Mouse (Mus musculus) MEL (cell line): ENCODE measurements around the gene Fgf23. TPM values are rescaled to one million over a fixed set of nuclear protein-coding genes. Genes with fewer than 3 reads are reported as not detected.

Experiments used
- DNase-seq: peaks from one replicate; pipeline ENCODE4 v3.0.0; 2011; ENCODE audit warnings: low read depth, low spot score
- H3K27ac ChIP-seq: 2 replicates; pipeline ENCODE4 v1.5.1; 2012; ENCODE audit warnings: low read depth, mild to moderate bottlenecking, control low read depth, low read length, moderate library complexity; ENCODE audit not compliant: control insufficient read depth
- H3K27me3 ChIP-seq, 2 experiments: fragments of 150-350 bp in 1 of 2; sonication (generic) in 1 of 2; 2 replicates each; pipeline ENCODE4 v1.6.1; 2012; ENCODE audit warnings: low read length in 2 of 2, mild to moderate bottlenecking in 2 of 2, improper control_type of control experiment in 1 of 2, moderate library complexity in 1 of 2; ENCODE audit not compliant: insufficient read depth in 2 of 2, control insufficient read depth in 1 of 2
- H3K36me3 ChIP-seq, 2 experiments: 2 replicates each; pipeline ENCODE4 v1.6.1; 2012 to 2014; ENCODE audit warnings: low read length in 2 of 2, improper control_type of control experiment in 1 of 2, inconsistent platforms in 1 of 2, mild to moderate bottlenecking in 1 of 2; ENCODE audit not compliant: insufficient read depth in 2 of 2, control insufficient read depth in 1 of 2
- H3K4me1 ChIP-seq, 2 experiments: fragments of 150-350 bp in 1 of 2; sonication (generic) in 1 of 2; 2 replicates each; pipeline ENCODE4 v1.6.1; 2012; ENCODE audit warnings: low read length in 2 of 2, improper control_type of control experiment in 1 of 2, mild to moderate bottlenecking in 1 of 2; ENCODE audit not compliant: insufficient read depth in 2 of 2, control insufficient read depth in 1 of 2
- H3K4me3 ChIP-seq, 2 experiments: fragments of 150-350 bp in 1 of 2; sonication (generic) in 1 of 2; 2 replicates each; pipeline ENCODE4 v1.5.1; 2012; ENCODE audit warnings: low read depth in 2 of 2, low read length in 2 of 2, mild to moderate bottlenecking in 2 of 2, moderate library complexity in 2 of 2, control low read depth in 1 of 2, improper control_type of control experiment in 1 of 2; ENCODE audit not compliant: control insufficient read depth in 1 of 2, insufficient read depth in 1 of 2
- H3K79me2 ChIP-seq: 2 replicates; pipeline ENCODE4 v1.6.1; 2012; ENCODE audit warnings: mild to moderate bottlenecking, low read length, moderate library complexity; ENCODE audit not compliant: control insufficient read depth, poor library complexity, insufficient read depth
- H3K9ac ChIP-seq: 2 replicates; pipeline ENCODE4 v1.6.1; 2012; ENCODE audit warnings: low read depth, mild to moderate bottlenecking, control low read depth, low read length, moderate library complexity; ENCODE audit not compliant: control insufficient read depth, poor library complexity, severe bottlenecking
- H3K9me3 ChIP-seq: fragments of 150-350 bp; sonication (generic); replicated peaks from 2 replicates; pipeline ENCODE4 v1.6.1; 2012; ENCODE audit warnings: mild to moderate bottlenecking, low read length, improper control_type of control experiment, moderate library complexity; ENCODE audit not compliant: insufficient read depth
- BHLHE40 ChIP-seq: IDR thresholded peaks from 2 replicates; pipeline ENCODE4 v1.6.1; 2012; ENCODE audit warnings: low read depth, mild to moderate bottlenecking, inconsistent platforms, low read length, improper control_type of control experiment, borderline replicate concordance
- E2F4 ChIP-seq: IDR thresholded peaks from 2 replicates; pipeline ENCODE4 v1.6.1; 2011; ENCODE audit warnings: low read depth, low read length, improper control_type of control experiment, borderline replicate concordance
- ELF1 ChIP-seq: IDR thresholded peaks from 2 replicates; pipeline ENCODE4 v1.6.1; 2014; ENCODE audit warnings: low read depth, mild to moderate bottlenecking, inconsistent platforms, low read length, improper control_type of control experiment, moderate library complexity
- EP300 ChIP-seq, 2 experiments: IDR thresholded peaks; 2 replicates each; pipeline ENCODE4 v1.6.1; 2011; ENCODE audit warnings: improper control_type of control experiment in 2 of 2, low read length in 2 of 2, low read depth in 1 of 2, mild to moderate bottlenecking in 1 of 2
- GATA1 ChIP-seq: IDR thresholded peaks from 2 replicates; pipeline ENCODE4 v1.6.1; 2011; ENCODE audit warnings: low read depth, low read length, improper control_type of control experiment
- HCFC1 ChIP-seq: IDR thresholded peaks from 2 replicates; pipeline ENCODE4 v1.6.1; 2012; ENCODE audit warnings: low read depth, mild to moderate bottlenecking, inconsistent platforms, low read length, improper control_type of control experiment, moderate library complexity
- JUND ChIP-seq: IDR thresholded peaks from 2 replicates; pipeline ENCODE4 v1.6.1; 2011; ENCODE audit warnings: low read depth, mild to moderate bottlenecking, improper control_type of control experiment, low read length
- KAT2A ChIP-seq: conservative IDR thresholded peaks from 2 replicates; pipeline ENCODE4 v1.6.1; 2012; ENCODE audit warnings: low read depth, low read length, improper control_type of control experiment, inconsistent platforms
- MAFK ChIP-seq: IDR thresholded peaks from 2 replicates; pipeline ENCODE4 v1.6.1; 2011; ENCODE audit warnings: low read depth, mild to moderate bottlenecking, low read length, improper control_type of control experiment, borderline replicate concordance
- MEF2A ChIP-seq: IDR thresholded peaks from 2 replicates; pipeline ENCODE4 v1.6.1; 2014; ENCODE audit warnings: low read depth, mild to moderate bottlenecking, inconsistent platforms, low read length, improper control_type of control experiment; ENCODE audit not compliant: poor library complexity, insufficient replicate concordance, severe bottlenecking; ENCODE audit errors: extremely low read depth
- MXI1 ChIP-seq: IDR thresholded peaks from 2 replicates; pipeline ENCODE4 v1.6.1; 2011; ENCODE audit warnings: mild to moderate bottlenecking, low read depth, low read length, improper control_type of control experiment
- MYC ChIP-seq: IDR thresholded peaks from 2 replicates; pipeline ENCODE4 v1.6.1; 2011; ENCODE audit warnings: low read depth, mild to moderate bottlenecking, low read length, improper control_type of control experiment, moderate library complexity
- POLR2A ChIP-seq, 2 experiments: IDR thresholded peaks; 2 replicates each; pipeline ENCODE4 v1.6.1; 2011 to 2012; ENCODE audit warnings: low read length in 2 of 2, mild to moderate bottlenecking in 2 of 2, control low read depth in 1 of 2, improper control_type of control experiment in 1 of 2, low read depth in 1 of 2, moderate library complexity in 1 of 2; ENCODE audit not compliant: control insufficient read depth in 1 of 2, insufficient read depth in 1 of 2, poor library complexity in 1 of 2
- POLR2AphosphoS2 ChIP-seq: IDR thresholded peaks from 2 replicates; pipeline ENCODE4 v1.6.1; 2011; ENCODE audit warnings: low read length, improper control_type of control experiment
- RCOR1 ChIP-seq: IDR thresholded peaks from 2 replicates; pipeline ENCODE4 v1.6.1; 2012; ENCODE audit warnings: low read depth, mild to moderate bottlenecking, inconsistent platforms, low read length, improper control_type of control experiment
- SMC3 ChIP-seq: IDR thresholded peaks from 2 replicates; pipeline ENCODE4 v1.6.1; 2011; ENCODE audit warnings: low read depth, low read length, improper control_type of control experiment
- TBP ChIP-seq: IDR thresholded peaks from 2 replicates; pipeline ENCODE4 v1.8.0; 2011; ENCODE audit warnings: low read depth, low read length, improper control_type of control experiment
- TCF12 ChIP-seq: IDR thresholded peaks from 2 replicates; pipeline ENCODE4 v1.6.1; 2014; ENCODE audit warnings: low read depth, mild to moderate bottlenecking, inconsistent platforms, low read length, improper control_type of control experiment, moderate library complexity
- UBTF ChIP-seq: IDR thresholded peaks from 2 replicates; pipeline ENCODE4 v1.6.1; 2012; ENCODE audit warnings: low read depth, mild to moderate bottlenecking, inconsistent platforms, low read length, improper control_type of control experiment, moderate library complexity, borderline replicate concordance; ENCODE audit not compliant: insufficient read depth
- USF2 ChIP-seq, 2 experiments: IDR thresholded peaks; 2 replicates each; pipeline ENCODE4 v1.6.1; 2011 to 2012; ENCODE audit warnings: improper control_type of control experiment in 2 of 2, low read length in 2 of 2, borderline replicate concordance in 1 of 2, inconsistent platforms in 1 of 2, low read depth in 1 of 2, mild to moderate bottlenecking in 1 of 2; ENCODE audit not compliant: insufficient read depth in 1 of 2
- ZC3H11A ChIP-seq: IDR thresholded peaks from 2 replicates; pipeline ENCODE4 v1.6.1; 2012; ENCODE audit warnings: low read depth, mild to moderate bottlenecking, inconsistent platforms, low read length, improper control_type of control experiment
- ZMIZ1 ChIP-seq: IDR thresholded peaks from 2 replicates; pipeline ENCODE4 v1.6.1; 2012; ENCODE audit warnings: low read depth, mild to moderate bottlenecking, inconsistent platforms, low read length, improper control_type of control experiment, moderate library complexity
- polyA plus RNA-seq, 2 experiments: library from polyadenylated mRNA; stranded (reverse) in 1 of 2; unstranded in 1 of 2; fragments of >175 nt in 1 of 2; fragments of >200 nt in 1 of 2; gene quantifications; 2 replicates each; pipeline versions ENCODE4 v1.2.1 to v1.2.4; 2012; ENCODE audit warnings: low replicate concordance in 2 of 2, low read depth in 1 of 2; ENCODE audit not compliant: insufficient read length in 2 of 2, insufficient read depth in 1 of 2, missing spikeins in 1 of 2
- total RNA-seq: library from RNA; depleted of rRNA; stranded (reverse); fragments of 300-350 nt; gene quantifications from 2 replicates; pipeline ENCODE4 v1.2.3, GENCODE M21; 2012

Gene Fgf23
- total and polyA plus RNA-seq, 3 experiments, result not detected

DNA sequence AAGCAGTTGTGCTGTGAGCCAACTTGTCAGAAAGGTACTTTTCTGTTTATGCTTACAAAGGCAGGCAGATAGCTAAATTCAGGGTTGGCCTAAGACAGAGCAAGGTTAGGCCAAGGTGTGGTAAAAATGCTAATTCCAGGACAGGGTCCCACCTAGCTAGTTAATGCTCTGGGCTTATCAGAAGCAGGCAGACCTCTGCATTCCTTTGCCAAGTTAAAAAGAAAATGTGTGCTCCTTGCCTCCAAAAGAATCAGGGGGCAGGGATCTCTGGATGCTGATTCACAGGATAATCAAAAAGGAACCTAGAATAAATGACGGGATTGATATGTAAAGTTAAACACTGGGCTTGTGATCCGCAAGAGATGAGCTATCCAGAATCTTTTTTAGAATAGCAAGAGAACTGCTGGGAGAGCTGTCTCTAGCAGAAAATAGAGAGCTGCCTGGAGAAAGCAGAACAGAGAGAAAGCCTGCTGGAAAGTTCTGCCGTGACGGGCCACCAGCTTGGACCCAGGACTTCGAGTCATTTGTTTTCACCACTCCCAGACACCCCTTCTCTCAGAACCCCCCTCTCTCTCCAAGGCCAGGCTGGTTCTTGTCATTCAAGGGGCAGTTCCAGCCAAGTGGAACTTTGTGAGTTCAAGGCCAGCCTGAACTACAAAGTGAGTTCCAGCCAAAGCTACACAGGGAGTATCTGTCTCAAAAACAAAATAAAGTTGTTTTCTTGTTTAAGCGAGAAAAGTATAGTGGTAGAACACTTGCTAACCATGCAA, 31.0 kb downstream of the Fgf23 start:
- Histone ChIP-seq H3K4me1 (peaks cover 0 to 2% of the 10 kb centered on the region in 2 experiments; a peak in 2 of 4 replicates), H3K27ac (no peak overlapping the region), H3K9ac (no peak overlapping the region), H3K9me3 (no peaks in the 10 kb centered on the region), H3K27me3 (no peaks in the 10 kb centered on the region), H3K36me3 (no peaks in the 10 kb centered on the region), H3K79me2 (no peaks in the 10 kb centered on the region), H3K4me3 (no peak overlapping the region)
- no peak for DNase-seq
- TF ChIP-seq HCFC1 (no peak), E2F4 (no peak), JUND (no peak), MXI1 (no peak), USF2 (IDR thresholded peaks at IDR 0.05; ENCODE audit: borderline replicate concordance in 1 of 2, insufficient read depth in 1 of 2, low read depth in 1 of 2, low read length in 2 of 2) (no peak), ZC3H11A (no peak), TCF12 (no peak), MEF2A (no peak), ELF1 (no peak), TBP (no peak), UBTF (no peak)

GRCm38 (mm10) chr6:127104396-127105029, 31.8 kb downstream of the Fgf23 start:
- TF ChIP-seq ZMIZ1, result no peak
- TF ChIP-seq BHLHE40, result no peak
- no peak for TF ChIP-seq RCOR1
- no peak for TF ChIP-seq MYC
- TF ChIP-seq GATA1, result no peak
- TF ChIP-seq POLR2AphosphoS2, result no peak
- no peak for TF ChIP-seq SMC3
- no peak for TF ChIP-seq JUND
- TF ChIP-seq KAT2A, result no peak
- no peak for TF ChIP-seq E2F4
- TF ChIP-seq MAFK, result no peak
- no peak for TF ChIP-seq POLR2A (IDR thresholded peaks at IDR 0.05; ENCODE audit: control insufficient read depth in 1 of 2, insufficient read depth in 1 of 2, low read depth in 1 of 2, low read length in 2 of 2, poor library complexity in 1 of 2)
- TF ChIP-seq EP300 (IDR thresholded peaks at IDR 0.05; ENCODE audit: low read depth in 1 of 2, low read length in 2 of 2), result no peak
- Histone ChIP-seq H3K36me3 (no peaks in the 10 kb centered on the region), H3K4me3 (no peak overlapping the region), H3K79me2 (no peaks in the 10 kb centered on the region), H3K4me1 (peaks cover 0 to 7% of the 10 kb centered on the region in 2 experiments; a peak in 2 of 4 replicates), H3K27ac (no peak overlapping the region), H3K27me3 (no peaks in the 10 kb centered on the region), H3K9me3 (no peaks in the 10 kb centered on the region), H3K9ac (no peak overlapping the region)
- DNase-seq, result no peak
